Mouse (Mus musculus) kidney, adult 18-20 months (tissue): ENCODE data around the gene Ccser1.

Experiments
- DNase-seq: peaks from one replicate; pipeline ENCODE4 v3.0.0; 2021

Gene Ccser1

DNA sequence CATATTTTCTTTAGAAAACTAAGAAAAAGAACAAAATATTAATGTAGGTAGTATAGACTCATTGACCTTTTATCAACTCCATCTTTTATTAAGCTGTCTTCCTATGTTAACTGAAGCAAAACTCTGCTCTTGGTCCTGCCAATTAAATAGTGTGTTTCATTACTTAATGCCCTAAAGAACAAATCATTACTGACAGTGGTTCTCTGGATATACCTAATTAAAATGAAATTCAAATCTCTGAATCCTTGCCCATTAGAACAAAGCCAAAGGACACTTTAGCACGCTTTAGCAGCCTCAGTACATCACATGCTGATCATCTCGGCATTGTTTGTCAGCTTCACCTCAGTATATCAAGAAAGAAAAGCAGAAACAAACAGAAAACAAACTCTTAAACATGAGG, 952.4 kb downstream of the Ccser1 start:
- no peak for DNase-seq

DNA sequence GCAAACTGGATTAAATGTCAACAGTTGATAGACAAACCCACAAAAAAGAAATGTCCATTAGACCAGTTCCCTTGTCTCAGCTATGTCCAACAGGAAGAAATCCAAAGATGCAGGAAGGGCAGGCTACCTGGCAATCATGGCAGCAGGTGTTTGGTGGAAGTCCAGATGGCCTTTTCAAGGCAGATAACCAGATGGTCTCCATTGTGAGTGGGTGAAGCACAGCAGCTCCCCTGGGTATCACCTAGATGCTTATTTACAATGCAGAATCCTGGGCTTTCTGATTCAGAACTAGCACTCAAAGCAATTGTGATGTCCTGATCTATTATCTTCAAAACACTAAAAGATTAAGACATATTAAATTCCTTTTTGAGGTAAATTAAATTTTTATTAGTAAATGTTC, 980.2 kb downstream of the Ccser1 start:
- no peak for DNase-seq

DNA sequence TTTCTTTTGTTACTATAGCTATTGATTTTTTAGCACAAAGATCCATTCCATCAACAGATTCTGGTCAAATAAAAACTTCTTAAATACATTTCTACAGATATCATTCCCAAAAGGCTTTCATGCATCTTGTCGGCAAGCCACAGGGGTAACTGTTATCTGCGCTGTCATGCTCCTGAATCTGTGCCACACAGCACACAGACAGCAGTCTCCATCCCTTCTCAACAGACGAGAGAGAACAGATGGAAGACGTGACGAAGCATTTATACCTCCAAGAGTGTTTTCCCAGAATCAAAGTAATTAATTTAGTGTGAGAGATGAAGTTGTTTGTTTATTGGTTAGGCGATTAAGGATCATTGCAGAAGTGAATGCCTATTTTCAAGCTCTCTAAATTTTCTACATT, 982.5 kb downstream of the Ccser1 start:
- DNase-seq: no peak

DNA sequence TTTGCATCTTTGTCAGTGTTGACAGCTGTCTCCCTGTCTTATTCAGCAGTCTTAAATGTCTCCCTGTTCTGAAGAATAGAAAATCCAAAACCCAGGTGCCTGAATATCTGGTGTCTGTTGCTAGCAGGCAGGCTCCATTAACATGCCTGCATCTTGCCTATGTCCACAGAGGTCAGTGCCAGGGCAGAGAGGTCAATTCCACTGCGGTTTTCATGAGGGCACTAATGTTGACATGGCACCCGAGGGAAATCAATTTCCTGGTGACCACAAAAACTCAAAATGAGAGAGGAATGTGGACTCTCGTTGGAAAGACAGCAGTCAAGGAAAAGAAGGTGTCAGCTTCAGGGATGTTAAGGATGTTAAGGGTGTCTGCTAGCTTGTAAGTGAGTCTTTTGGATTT, 983.7 kb downstream of the Ccser1 start:
- no peak for DNase-seq

DNA sequence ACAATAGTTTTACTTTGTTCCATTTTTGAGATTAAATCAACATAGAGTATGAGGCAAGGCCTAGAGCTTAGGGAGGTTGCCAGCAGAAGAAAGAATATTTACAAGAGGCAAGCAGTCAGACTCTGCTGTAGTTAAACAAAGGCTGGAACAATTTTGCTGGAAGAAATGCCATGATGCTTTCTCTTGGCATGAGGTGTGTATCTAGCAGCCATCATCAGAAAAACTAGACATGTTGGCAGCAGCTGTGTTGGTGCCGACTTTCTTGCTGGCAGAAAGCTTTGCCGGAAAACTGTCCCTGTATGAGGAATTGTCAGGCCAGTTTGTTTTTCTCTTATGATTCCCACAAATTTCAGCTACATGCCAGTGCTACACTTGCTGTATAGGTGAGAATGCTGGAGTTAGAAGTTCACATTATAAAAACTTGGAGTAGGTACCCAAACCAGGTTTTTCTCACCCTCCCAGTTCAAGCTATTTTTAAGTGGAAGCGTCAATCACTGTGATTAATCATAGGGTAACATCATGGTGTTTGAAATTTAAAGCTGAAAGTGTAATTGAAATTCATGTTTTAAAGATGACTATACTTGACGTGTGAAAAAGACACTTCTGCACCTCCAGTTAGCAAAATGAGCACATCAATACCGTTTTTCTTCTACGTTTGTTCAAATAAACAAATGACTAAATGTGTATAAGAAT, 1016.5 kb downstream of the Ccser1 start:
- DNase-seq: no peak

DNA sequence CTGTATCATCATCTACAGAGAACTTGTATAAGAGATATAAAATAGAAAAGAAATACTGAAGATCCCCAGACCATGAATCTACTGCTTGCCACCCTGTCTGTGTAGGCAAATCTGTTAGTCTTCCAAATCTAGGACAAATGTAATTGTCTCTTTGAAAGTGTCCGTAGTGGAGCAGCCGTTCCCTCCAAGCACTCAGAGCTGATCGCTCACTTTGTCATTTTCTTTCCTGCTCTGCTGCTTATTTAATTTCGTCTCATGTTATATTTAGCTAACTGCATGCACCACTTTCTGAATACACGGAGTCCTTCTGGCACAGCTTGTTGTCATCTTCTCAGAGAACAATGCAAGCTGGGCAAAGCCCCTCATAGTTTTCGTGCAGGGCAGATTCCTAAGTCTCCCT, 1018.6 kb downstream of the Ccser1 start:
- no peak for DNase-seq

DNA sequence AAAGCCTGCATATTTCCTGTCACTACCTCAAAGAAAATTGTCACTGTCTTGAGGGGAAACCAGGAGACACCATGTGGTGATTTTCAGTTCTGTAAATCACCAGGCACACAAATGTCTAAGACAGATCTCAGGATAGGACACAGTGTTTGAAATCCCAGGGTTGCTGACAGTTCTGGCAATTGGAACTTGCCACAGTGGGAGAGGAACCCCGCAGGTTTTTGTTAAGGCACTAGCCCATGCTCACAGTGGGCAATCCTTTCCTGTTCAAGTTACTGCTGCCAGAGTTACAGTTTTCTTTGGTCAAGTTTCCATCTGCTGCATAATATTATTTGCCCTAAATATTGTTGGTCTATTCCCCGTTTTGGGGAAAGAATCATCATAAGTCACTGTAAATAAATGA, 1024.9 kb downstream of the Ccser1 start:
- DNase-seq: no peak

DNA sequence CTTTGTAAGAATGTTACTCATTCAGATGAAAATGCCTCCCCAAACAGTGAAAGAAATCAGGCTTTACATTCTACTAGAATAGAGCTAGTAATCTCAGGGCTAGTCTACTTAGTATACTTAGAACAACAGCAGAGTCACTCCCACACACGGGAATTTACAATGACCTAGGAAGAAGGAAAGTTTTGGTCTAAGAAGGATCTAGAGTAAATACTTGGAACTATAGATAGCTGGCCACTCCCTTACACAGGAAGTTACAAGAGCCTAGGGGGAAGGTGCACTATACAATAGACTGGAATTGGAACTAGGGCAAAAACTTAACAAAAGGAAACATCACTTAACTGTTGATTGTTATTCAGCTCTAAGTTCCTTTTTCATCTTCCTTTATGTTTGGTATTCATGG, 1041.7 kb downstream of the Ccser1 start:
- DNase-seq: no peak

DNA sequence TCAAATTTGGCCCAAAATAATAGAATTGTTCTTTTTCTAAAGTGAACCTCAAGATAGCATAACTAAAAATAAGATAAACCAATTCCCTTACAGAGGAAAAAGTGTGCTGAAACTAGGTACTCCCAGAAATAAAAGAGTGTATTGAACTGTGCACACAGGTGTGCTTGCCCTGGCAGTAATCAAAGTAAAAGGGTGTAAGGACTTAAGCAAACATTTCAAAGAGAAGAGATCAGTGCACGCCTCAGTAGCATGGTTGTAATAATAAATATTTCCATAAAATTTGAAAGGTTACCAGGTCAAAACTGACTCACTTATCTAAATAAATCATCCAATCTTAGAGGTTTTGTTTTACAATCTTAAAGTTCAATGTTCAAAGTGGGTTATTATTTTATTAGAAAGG, 1083.8 kb downstream of the Ccser1 start:
- DNase-seq: no peak

DNA sequence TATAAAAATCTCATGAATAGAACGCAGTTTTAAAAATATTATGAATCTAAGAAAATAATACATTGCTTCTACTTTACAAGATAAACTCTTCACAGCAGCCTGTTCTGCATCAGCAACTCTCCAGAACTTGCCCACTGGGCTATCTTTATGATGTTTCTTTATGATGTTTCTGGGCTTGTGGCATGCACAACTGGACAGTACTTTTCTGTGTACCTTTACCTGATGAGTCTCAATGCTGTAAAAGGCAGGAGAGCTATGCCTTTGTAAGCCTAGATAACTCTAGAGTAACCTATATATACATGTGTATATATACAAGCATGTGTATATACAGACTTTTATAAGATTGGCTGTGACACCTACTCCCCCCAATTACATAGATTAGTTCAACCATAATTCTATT, 1084.4 kb downstream of the Ccser1 start:
- DNase-seq: no peak

DNA sequence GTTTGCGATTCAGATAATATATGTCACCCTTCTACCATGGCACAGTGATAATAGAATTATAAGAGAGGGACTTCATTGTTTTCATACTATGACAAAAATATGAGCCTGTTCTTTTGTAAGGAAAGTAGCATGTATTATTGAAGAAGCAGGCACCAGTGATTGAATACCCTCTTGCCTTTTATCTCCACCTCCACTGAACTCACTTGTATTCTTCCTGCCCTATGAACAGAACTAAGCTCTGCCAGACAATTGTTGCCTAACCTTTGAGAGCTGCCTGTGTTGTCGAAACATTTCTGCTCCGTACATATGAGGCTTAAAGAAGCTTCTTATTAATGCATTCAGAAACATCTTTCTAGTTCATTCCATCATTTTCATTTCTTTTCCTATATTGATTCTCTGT, 1101.1 kb downstream of the Ccser1 start:
- no peak for DNase-seq

DNA sequence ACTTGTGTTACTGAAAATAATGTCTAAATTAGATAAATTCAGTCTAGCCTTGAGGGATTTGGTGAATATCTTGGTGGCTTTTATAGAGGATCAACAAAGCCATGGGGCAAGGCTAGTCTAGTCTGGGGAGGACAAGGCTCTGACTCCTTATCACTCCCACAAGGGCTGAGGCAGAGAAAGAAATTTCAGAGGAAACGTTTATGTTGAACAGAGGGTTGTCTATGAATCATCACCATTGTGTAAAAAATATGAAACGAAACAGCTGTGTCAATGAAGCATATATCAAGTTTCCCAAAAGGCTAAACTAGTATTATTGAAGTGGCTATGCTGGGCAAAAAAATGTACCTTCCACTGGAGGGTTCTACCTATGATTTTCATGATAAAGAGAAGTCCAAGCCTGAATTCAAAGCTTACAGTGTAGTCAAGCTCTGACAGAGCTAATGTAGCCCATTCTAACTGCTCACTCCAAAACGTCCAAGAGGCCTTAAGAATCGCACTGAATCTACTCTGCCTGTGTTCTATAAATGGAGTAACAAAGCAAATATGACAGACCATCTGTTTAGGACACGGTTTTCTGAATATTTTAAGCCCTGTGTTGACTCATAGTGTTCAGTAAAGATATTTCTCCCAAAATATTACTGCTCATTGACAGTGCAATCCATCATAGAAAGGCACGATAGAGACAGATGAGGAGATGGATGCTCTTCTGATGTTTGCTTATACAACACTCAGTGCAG, 1121.6 kb downstream of the Ccser1 start:
- no peak for DNase-seq

DNA sequence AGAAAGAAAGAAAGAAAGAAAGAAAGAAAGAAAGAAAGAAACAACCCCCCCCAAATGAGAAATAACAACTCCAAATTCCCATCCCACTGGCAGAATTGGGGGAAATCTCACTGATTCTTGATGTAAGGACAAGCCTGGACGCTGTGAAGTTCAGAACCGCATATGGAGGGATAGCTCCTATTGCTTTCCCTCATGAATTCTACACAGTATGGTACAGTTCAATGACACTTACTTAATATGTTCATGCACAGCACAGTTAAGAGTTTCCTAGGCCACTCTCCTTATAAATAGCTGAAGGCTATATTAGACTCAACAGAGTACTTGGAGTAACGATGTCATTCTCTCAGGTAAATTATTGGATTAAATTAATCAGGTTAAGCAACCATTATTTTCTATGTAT, 1138.5 kb downstream of the Ccser1 start:
- no peak for DNase-seq

DNA sequence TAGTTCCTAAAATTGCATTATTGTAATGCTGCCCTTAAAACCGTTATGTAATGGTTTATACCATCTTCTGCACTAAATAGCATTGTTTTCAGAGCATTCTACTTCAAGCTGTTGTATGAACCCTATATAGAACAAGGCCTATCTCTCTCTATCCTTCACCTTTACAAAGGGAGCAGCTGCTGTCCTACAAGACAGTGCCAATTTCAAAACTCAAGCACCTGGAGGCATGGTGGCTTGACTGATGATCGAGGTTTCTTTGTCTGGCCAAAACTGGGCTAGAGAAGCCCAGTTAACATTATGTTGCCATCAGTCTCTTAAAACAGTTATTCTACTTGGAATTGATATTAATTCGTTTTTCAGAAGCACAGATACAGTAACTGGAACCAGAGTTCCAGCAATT, 1160.2 kb downstream of the Ccser1 start:
- DNase-seq: no peak

DNA sequence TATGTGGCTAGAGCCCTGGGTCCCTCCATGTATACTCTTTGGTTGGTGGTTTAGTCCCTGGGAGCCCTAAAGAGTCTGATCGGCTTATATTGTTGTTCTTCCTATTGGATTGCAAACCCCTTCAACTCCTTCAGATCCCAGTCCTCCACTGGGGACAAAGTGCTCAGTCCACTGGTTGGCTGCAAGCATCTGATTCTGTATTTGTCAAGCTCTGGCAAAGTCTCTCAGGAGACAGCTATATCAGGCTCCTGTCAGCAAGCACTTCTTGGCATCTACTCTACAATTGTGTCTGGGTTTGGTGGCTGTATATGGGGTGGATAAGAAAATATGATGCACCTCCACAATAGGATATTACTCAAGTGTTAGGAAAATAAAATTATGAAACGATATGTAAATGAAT, 1187.7 kb downstream of the Ccser1 start:
- no peak for DNase-seq
